Mouse (Mus musculus): ENCODE results near the gene Cbx7. TPM values are rescaled to one million over a fixed set of nuclear protein-coding genes. Genes with fewer than 3 reads are reported as not detected.
A peak's percentile ranks its signal among the peaks of the same experiment; 100 is the strongest.
"Not testable (repeated sequence)": the region's sequence is repeated elsewhere in the genome, so short reads cannot be mapped to it uniquely, and the experiment has no call there.

The Cbx7 gene
- polyA plus RNA-seq, 2 experiments from 2014 or later = 21.9 to 30.3 TPM

- ATAC-seq = no peak
Measured at GRCm38 (mm10) chr15:79918485-79918884, 52.4 kb downstream of the Cbx7 start.

GRCm38 (mm10) chr15:79917111-79917720, 53.7 kb downstream of the Cbx7 start:
- no peak for ATAC-seq

- ATAC-seq = no peak
Measured at GRCm38 (mm10) chr15:79916150-79916549, 54.8 kb downstream of the Cbx7 start.

- ATAC-seq = peak; percentile 28
Measured at GRCm38 (mm10) chr15:79914357-79914756, 56.6 kb downstream of the Cbx7 start.

- no peak for ATAC-seq
Measured at GRCm38 (mm10) chr15:79913761-79914346, 57.1 kb downstream of the Cbx7 start.

- no peak for ATAC-seq
Measured at GRCm38 (mm10) chr15:79911339-79911738, 59.6 kb downstream of the Cbx7 start.

GRCm38 (mm10) chr15:79910812-79911211, 60.1 kb downstream of the Cbx7 start:
- ATAC-seq = not testable (repeated sequence)

- not testable (repeated sequence) for ATAC-seq
Measured at GRCm38 (mm10) chr15:79909006-79909405, 61.9 kb downstream of the Cbx7 start.

GRCm38 (mm10) chr15:79906855-79907254, 64.1 kb downstream of the Cbx7 start:
- ATAC-seq = no peak

- ATAC-seq = no peak
Measured at GRCm38 (mm10) chr15:79905211-79905610, 65.7 kb downstream of the Cbx7 start.

- ATAC-seq = not testable (repeated sequence)
Measured at GRCm38 (mm10) chr15:79904678-79905077, 66.2 kb downstream of the Cbx7 start.

- ATAC-seq = no peak
Measured at GRCm38 (mm10) chr15:79903963-79904362, 67.0 kb downstream of the Cbx7 start.

- ATAC-seq = not testable (repeated sequence)
Measured at GRCm38 (mm10) chr15:79903081-79903480, 67.8 kb downstream of the Cbx7 start.

GRCm38 (mm10) chr15:79901399-79901798, 69.5 kb downstream of the Cbx7 start:
- ATAC-seq = no peak

GRCm38 (mm10) chr15:79900751-79901150, 70.2 kb downstream of the Cbx7 start:
- peak; percentile 58 for ATAC-seq

- ATAC-seq = peak; percentile 36
Measured at GRCm38 (mm10) chr15:79899828-79900510, 71.0 kb downstream of the Cbx7 start.

- ATAC-seq = no peak
Measured at GRCm38 (mm10) chr15:79898988-79899387, 71.9 kb downstream of the Cbx7 start.

GRCm38 (mm10) chr15:79896080-79896725, 74.7 kb downstream of the Cbx7 start:
- peak; percentile 14 for ATAC-seq

GRCm38 (mm10) chr15:79895221-79896079, 75.5 kb downstream of the Cbx7 start:
- not testable (repeated sequence) for ATAC-seq

GRCm38 (mm10) chr15:79894343-79894742, 76.6 kb downstream of the Cbx7 start:
- ATAC-seq = no peak

- no peak for ATAC-seq
Measured at GRCm38 (mm10) chr15:79893824-79894123, 77.1 kb downstream of the Cbx7 start.

GRCm38 (mm10) chr15:79892995-79893823, 77.7 kb downstream of the Cbx7 start:
- no peak for ATAC-seq
